Mouse (Mus musculus) fat pad, adult 2 months (tissue): ENCODE results near the gene Kmt5c.

Source experiments
- DNase-seq: peaks from one replicate; pipeline ENCODE4 v3.0.0-alpha.2; 2011; ENCODE audit warnings: low read depth, low spot score; ENCODE audit errors: extremely low read depth

Kmt5c gene

GRCm38 (mm10) chr7:4746326-4746980 lies 6.5 kb downstream of the Kmt5c start:
- DNase-seq = no peak

- DNase-seq = no peak
These were observed 7.4 kb downstream of the Kmt5c start for GRCm38 (mm10) chr7:4747156-4747899.

- no peak for DNase-seq
These were observed 8.4 kb downstream of the Kmt5c start for GRCm38 (mm10) chr7:4748321-4748720.

GRCm38 (mm10) chr7:4749169-4749568 lies 9.3 kb downstream of the Kmt5c start:
- DNase-seq = no peak

GRCm38 (mm10) chr7:4751971-4752820 lies 12.3 kb downstream of the Kmt5c start:
- DNase-seq = no peak

- no peak for DNase-seq
These were observed 13.1 kb downstream of the Kmt5c start, which contains the start of gene Cox6b2 for GRCm38 (mm10) chr7:4752821-4753570. Gene Cox6b2 (minus strand): TSS chr7:4753094.

GRCm38 (mm10) chr7:4759670-4760069 lies 19.8 kb downstream of the Kmt5c start:
- no peak for DNase-seq

- DNase-seq = no peak
These were observed 25.2 kb downstream of the Kmt5c start for GRCm38 (mm10) chr7:4764946-4765710.

- DNase-seq = no peak
These were observed 31.3 kb downstream of the Kmt5c start, which contains the start of gene Fam71e2 for GRCm38 (mm10) chr7:4771202-4771601. Gene Fam71e2 (minus strand): TSS chr7:4771302.

GRCm38 (mm10) chr7:4776131-4776530 lies 36.2 kb downstream of the Kmt5c start:
- no peak for DNase-seq

- no peak for DNase-seq
These were observed 37.2 kb downstream of the Kmt5c start for GRCm38 (mm10) chr7:4776861-4777830.

- no peak for DNase-seq
These were observed 38.1 kb downstream of the Kmt5c start for GRCm38 (mm10) chr7:4777851-4778637.

- DNase-seq = no peak
These were observed 40.0 kb downstream of the Kmt5c start for GRCm38 (mm10) chr7:4779921-4780320.

- DNase-seq = no peak
These were observed 42.2 kb downstream of the Kmt5c start for GRCm38 (mm10) chr7:4782130-4782529.

GRCm38 (mm10) chr7:4782759-4783158 lies 42.8 kb downstream of the Kmt5c start, which contains the start of the genes Il11 and Tmem190:
Gene Il11 (minus strand): TSS chr7:4782859.
Gene Tmem190 (plus strand): TSS chr7:4782937.
- no peak for DNase-seq

GRCm38 (mm10) chr7:4783667-4784268 lies 43.9 kb downstream of the Kmt5c start:
- no peak for DNase-seq
